Mouse (Mus musculus) hindbrain, embryonic 16.5 days (tissue): Measurements from ENCODE around the gene Col2a1. TPM values are rescaled to one million over a fixed set of nuclear protein-coding genes. Genes with fewer than 3 reads are reported as not detected.

Source experiments
- ATAC-seq: fragments of 200-750 bp; cut with Nextera tagmentation; 2 replicates; pipeline ENCODE4 v1.8.0; 2017; ENCODE audit warnings: moderate TSS enrichment, moderate library complexity
- H3K27ac ChIP-seq: fragments of 300-500 bp; sonication (generic); 2 replicates; pipeline ENCODE4 v1.5.1; 2014; ENCODE audit warnings: low read depth, mild to moderate bottlenecking, control low read depth, low read length, moderate library complexity
- H3K27me3 ChIP-seq: fragments of 300-500 bp; sonication (generic); replicated peaks from 2 replicates; pipeline ENCODE4 v1.6.1; 2014; ENCODE audit warnings: low read length; ENCODE audit not compliant: control insufficient read depth, insufficient read depth
- H3K36me3 ChIP-seq: fragments of 300-500 bp; sonication (generic); 2 replicates; pipeline ENCODE4 v1.6.1; 2014; ENCODE audit warnings: mild to moderate bottlenecking, low read length, moderate library complexity, mixed read lengths; ENCODE audit not compliant: control insufficient read depth, insufficient read depth
- H3K4me1 ChIP-seq: fragments of 300-500 bp; sonication (generic); 2 replicates; pipeline ENCODE4 v1.6.1; 2014; ENCODE audit warnings: low read depth, low read length; ENCODE audit not compliant: control insufficient read depth, insufficient read depth
- H3K4me2 ChIP-seq: fragments of 300-500 bp; sonication (generic); 2 replicates; pipeline ENCODE4 v1.6.1; 2014; ENCODE audit warnings: mild to moderate bottlenecking, low read length, control low read depth, moderate library complexity
- H3K4me3 ChIP-seq: fragments of 300-500 bp; sonication (generic); 2 replicates; pipeline ENCODE4 v1.5.1; 2014; ENCODE audit warnings: mild to moderate bottlenecking, low read length, control low read depth, moderate library complexity
- H3K9ac ChIP-seq: fragments of 300-500 bp; sonication (generic); 2 replicates; pipeline ENCODE4 v1.6.1; 2014; ENCODE audit warnings: low read depth, mild to moderate bottlenecking, control low read depth, low read length, moderate library complexity
- H3K9me3 ChIP-seq: fragments of 300-500 bp; sonication (generic); 2 replicates; pipeline ENCODE4 v1.6.1; 2014; ENCODE audit warnings: mild to moderate bottlenecking, low read length, moderate library complexity; ENCODE audit not compliant: control insufficient read depth
- WGBS: fragments of 180-500 bp; shearing (Covaris S2); extraction: QIAGEN DNeasy Blood & Tissue Kit; methylation state at CpG from one replicate; pipeline ENCODE4 v1.1.7; 2014; 5-methylcytosine and 5-hydroxymethylcytosine counted together
- polyA plus RNA-seq: library from polyadenylated mRNA; unstranded; fragments of >200 nt; fragmentation: Nextera tagmentation; extraction: Ambion mirVana; gene quantifications from 2 replicates; pipeline ENCODE4 v1.2.1, GENCODE M21; 2015

Gene Col2a1
- polyA plus RNA-seq, 1 experiment from 2014 or later: 11.9 TPM

DNA sequence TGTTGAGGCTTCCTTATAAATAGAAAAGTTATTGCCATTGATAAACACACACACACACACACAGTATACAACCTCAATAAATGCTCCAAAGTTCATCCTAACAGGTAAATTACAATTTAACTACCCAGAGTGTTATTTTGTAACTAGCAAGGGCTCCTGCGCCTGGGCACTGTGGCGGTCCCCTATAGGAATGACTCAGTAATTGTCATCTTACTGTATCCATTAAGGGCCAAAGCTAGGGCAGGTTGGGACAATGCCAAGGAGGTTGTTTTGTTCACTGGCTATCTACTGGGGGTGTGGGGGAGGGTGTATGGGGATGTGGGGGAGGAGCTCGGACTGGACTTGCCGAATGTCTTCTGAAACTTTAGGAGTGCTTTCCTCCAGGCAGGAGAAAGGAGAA is 77.5 kb downstream of the Col2a1 start:
- no peak overlapping the region for H3K9ac ChIP-seq
- no peaks in the 10 kb centered on the region for H3K4me1 ChIP-seq
- 69% methylated on average over 4 of the region's 4 CpGs for WGBS
- no peak overlapping the region for H3K4me3 ChIP-seq
- ATAC-seq: no peak
- H3K27ac ChIP-seq: no peak overlapping the region
- H3K27me3 ChIP-seq: no peaks in the 10 kb centered on the region
- H3K4me2 ChIP-seq: no peak overlapping the region
- no peaks in the 10 kb centered on the region for H3K36me3 ChIP-seq
- no peaks in the 10 kb centered on the region for H3K9me3 ChIP-seq

Other genes with a start within 250 kb of the Col2a1 start
- 17.8 and 18.4 TPM in 2 replicates for gene Rapgef3, start 236.7 kb downstream of the Col2a1 start, polyA plus RNA-seq
- 118 and 122 TPM in 2 replicates for gene Slc48a1, start 226.2 kb downstream of the Col2a1 start, polyA plus RNA-seq
- 25.2 and 27.4 TPM in 2 replicates for gene Hdac7, start 160.2 kb downstream of the Col2a1 start, polyA plus RNA-seq
- 0.17 and 0.26 TPM in 2 replicates for gene Vdr, start 94.1 kb downstream of the Col2a1 start, polyA plus RNA-seq
- 58.3 and 60.6 TPM in 2 replicates for gene Tmem106c, start 40.5 kb downstream of the Col2a1 start, polyA plus RNA-seq
- gene Pfkm, start 87.9 kb upstream of the Col2a1 start, polyA plus RNA-seq: 99.4 and 106 TPM in 2 replicates
- gene Senp1, start 89.0 kb upstream of the Col2a1 start, polyA plus RNA-seq: 17.3 and 18.9 TPM in 2 replicates
- 61.0 and 64.4 TPM in 2 replicates for gene Asb8, start 160.9 kb upstream of the Col2a1 start, polyA plus RNA-seq
- 130 and 139 TPM in 2 replicates for gene Ccdc184, start 162.5 kb upstream of the Col2a1 start, polyA plus RNA-seq
- gene Olfr288, start 190.8 kb upstream of the Col2a1 start, polyA plus RNA-seq: not detected in 2 replicates
- gene Gm44579, start 216.3 kb upstream of the Col2a1 start, polyA plus RNA-seq: not detected in 2 replicates
- gene Olfr287, start 216.4 kb upstream of the Col2a1 start, polyA plus RNA-seq: 0.42 and 1.0 TPM in 2 replicates
- not detected in 2 replicates for gene Olfr286, start 229.8 kb upstream of the Col2a1 start, polyA plus RNA-seq